Mouse (Mus musculus) MEL (cell line): Measurements from ENCODE around the gene Lix1l.

Experiments used
- CHD1 ChIP-seq: IDR thresholded peaks from 2 replicates; pipeline ENCODE4 v1.6.1; 2012; ENCODE audit warnings: low read depth, mild to moderate bottlenecking, inconsistent platforms, low read length, improper control_type of control experiment
- CTCF ChIP-seq, 3 experiments: IDR thresholded peaks in 2 of 3; conservative IDR thresholded peaks in 1 of 3; 2 replicates each; pipeline ENCODE4 v1.5.1; 2011 to 2012; ENCODE audit warnings: low read length in 3 of 3, low read depth in 2 of 3, mild to moderate bottlenecking in 2 of 3, improper control_type of control experiment in 1 of 3, inconsistent platforms in 1 of 3, mixed read lengths in 1 of 3, moderate library complexity in 1 of 3; ENCODE audit not compliant: control insufficient read depth in 1 of 3, insufficient read depth in 1 of 3, poor library complexity in 1 of 3, severe bottlenecking in 1 of 3
- EP300 ChIP-seq, 2 experiments: IDR thresholded peaks; 2 replicates each; pipeline ENCODE4 v1.6.1; 2011; ENCODE audit warnings: improper control_type of control experiment in 2 of 2, low read length in 2 of 2, low read depth in 1 of 2, mild to moderate bottlenecking in 1 of 2
- GATA1 ChIP-seq: IDR thresholded peaks from 2 replicates; pipeline ENCODE4 v1.6.1; 2011; ENCODE audit warnings: low read depth, low read length, improper control_type of control experiment
- KAT2A ChIP-seq: conservative IDR thresholded peaks from 2 replicates; pipeline ENCODE4 v1.6.1; 2012; ENCODE audit warnings: low read depth, low read length, improper control_type of control experiment, inconsistent platforms
- MAX ChIP-seq: IDR thresholded peaks from 2 replicates; pipeline ENCODE4 v1.6.1; 2011; ENCODE audit warnings: low read length, improper control_type of control experiment
- MYC ChIP-seq: IDR thresholded peaks from 2 replicates; pipeline ENCODE4 v1.6.1; 2011; ENCODE audit warnings: low read depth, mild to moderate bottlenecking, low read length, improper control_type of control experiment, moderate library complexity
- POLR2A ChIP-seq, 2 experiments: IDR thresholded peaks; 2 replicates each; pipeline ENCODE4 v1.6.1; 2011 to 2012; ENCODE audit warnings: low read length in 2 of 2, mild to moderate bottlenecking in 2 of 2, control low read depth in 1 of 2, improper control_type of control experiment in 1 of 2, low read depth in 1 of 2, moderate library complexity in 1 of 2; ENCODE audit not compliant: control insufficient read depth in 1 of 2, insufficient read depth in 1 of 2, poor library complexity in 1 of 2
- SMC3 ChIP-seq: IDR thresholded peaks from 2 replicates; pipeline ENCODE4 v1.6.1; 2011; ENCODE audit warnings: low read depth, low read length, improper control_type of control experiment
- TAL1 ChIP-seq: IDR thresholded peaks from 2 replicates; pipeline ENCODE4 v1.6.1; 2012; ENCODE audit warnings: mild to moderate bottlenecking, inconsistent platforms, low read length, moderate library complexity, mixed read lengths
- TCF12 ChIP-seq: IDR thresholded peaks from 2 replicates; pipeline ENCODE4 v1.6.1; 2014; ENCODE audit warnings: low read depth, mild to moderate bottlenecking, inconsistent platforms, low read length, improper control_type of control experiment, moderate library complexity
- USF1 ChIP-seq: IDR thresholded peaks from 2 replicates; pipeline ENCODE4 v1.6.1; 2014; ENCODE audit warnings: low read depth, mild to moderate bottlenecking, inconsistent platforms, low read length, improper control_type of control experiment, moderate library complexity
- ZC3H11A ChIP-seq: IDR thresholded peaks from 2 replicates; pipeline ENCODE4 v1.6.1; 2012; ENCODE audit warnings: low read depth, mild to moderate bottlenecking, inconsistent platforms, low read length, improper control_type of control experiment
- ZKSCAN1 ChIP-seq: IDR thresholded peaks from 2 replicates; pipeline ENCODE4 v1.6.1; 2012; ENCODE audit warnings: low read depth, mild to moderate bottlenecking, inconsistent platforms, low read length, improper control_type of control experiment, moderate library complexity

GRCm38 (mm10) chr3:96576005-96576658, 24.8 kb upstream of the Lix1l start:
- TF ChIP-seq POLR2A (IDR thresholded peaks at IDR 0.05; ENCODE audit: control insufficient read depth in 1 of 2, insufficient read depth in 1 of 2, low read depth in 1 of 2, low read length in 2 of 2, poor library complexity in 1 of 2) (no peak), CTCF (IDR thresholded peaks at IDR 0.05 in 2 of 3, conservative IDR thresholded peaks at IDR 0.05 in 1 of 3; ENCODE audit: control insufficient read depth in 1 of 3, insufficient read depth in 1 of 3, low read depth in 2 of 3, low read length in 3 of 3, poor library complexity in 1 of 3, severe bottlenecking in 1 of 3) (no peak), ZKSCAN1 (no peak), TCF12 (no peak), EP300 (IDR thresholded peaks at IDR 0.05; ENCODE audit: low read depth in 1 of 2, low read length in 2 of 2) (no peak), GATA1 (no peak), SMC3 (no peak), ZC3H11A (no peak), USF1 (no peak), KAT2A (no peak), TAL1 (no peak), CHD1 (no peak), MYC (no peak), MAX (no peak)
